Mouse (Mus musculus): ENCODE measurements around the gene Rad51ap1. TPM values are rescaled to one million over a fixed set of nuclear protein-coding genes. Genes with fewer than 3 reads are reported as not detected.

Rad51ap1 gene
- 11.5 and 12.8 TPM in 2 replicates for polyA plus RNA-seq (2015; fragmentation: Nextera tagmentation; extraction: Ambion mirVana)

DNA sequence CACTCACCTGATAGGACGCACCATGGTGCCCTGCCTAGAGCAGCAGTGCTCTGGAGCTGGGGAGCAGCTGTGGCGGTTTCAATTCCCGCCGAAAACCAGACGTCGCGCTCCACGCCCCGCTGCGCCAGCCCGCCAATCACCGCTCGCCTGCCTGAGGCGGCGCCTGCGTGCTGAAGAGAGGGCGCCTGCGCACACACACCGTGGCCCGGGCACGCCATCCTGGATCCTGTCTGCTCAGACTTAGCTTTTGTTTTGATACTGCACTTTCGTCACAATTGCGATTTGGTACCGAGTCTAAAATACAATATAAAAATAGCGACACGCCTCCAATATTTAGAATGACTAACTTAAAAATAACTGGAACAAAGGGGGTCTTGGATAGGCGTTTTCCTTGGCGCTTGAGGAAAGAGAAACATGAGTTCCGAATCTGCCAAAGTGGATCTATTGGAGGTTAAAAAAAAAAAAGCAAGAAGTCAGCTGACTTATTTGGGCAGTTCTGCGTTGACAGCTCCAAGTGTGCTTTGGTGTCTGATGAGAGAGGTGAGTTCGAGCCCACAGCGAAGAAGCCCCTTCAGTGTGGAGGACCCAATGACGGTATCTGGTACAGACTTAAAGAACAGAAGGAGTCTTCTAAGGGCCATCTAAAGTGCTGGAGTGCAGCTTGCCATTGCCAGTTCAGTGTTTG lies at the start of gene Rad51ap1, which contains the start of gene D6Wsu163e:
Gene Rad51ap1, minus strand, starts transcription at position 101 of the 685 bp plus-strand sequence.
Gene D6Wsu163e, plus strand, starts transcription at position 476 of the 685 bp plus-strand sequence.
- H3K4me1 ChIP-seq (replicated peaks; ENCODE audit: control insufficient read depth, insufficient read depth, low read length): 0 out of 2 replicates have a peak, but pooled peaks cover 4% of the 10 kb centered on the region
- no peak within 1 kb of the TSS; the same call in 1 of the 2 replicates for H3K27ac ChIP-seq (ENCODE audit: low read depth, low read length)
- H3K4me3 ChIP-seq (ENCODE audit: low read depth, low read length): peak within 1 kb of the TSS; percentile 58
- peak within 1 kb of the TSS; percentile 47 for H3K9ac ChIP-seq (ENCODE audit: low read depth, low read length)
- TF ChIP-seq CTCF (IDR thresholded peaks at IDR 0.05; ENCODE audit: low read depth): peak; percentile 0; the same call in 1 of the 2 replicates
- ATAC-seq: peak; percentile 100
- peak within 1 kb of the TSS; percentile 87 for H3K4me2 ChIP-seq (replicated peaks; ENCODE audit: low read depth)
- no peaks in the 10 kb centered on the region for H3K27me3 ChIP-seq (replicated peaks; ENCODE audit: control insufficient read depth, insufficient read depth, low read length)
- WGBS: under 1% methylated on average over 33 of the region's 33 CpGs
- H3K36me3 ChIP-seq (ENCODE audit: control insufficient read depth, insufficient read depth): 0 out of 2 replicates have a peak, but pooled peaks cover 6% of the 10 kb centered on the region
- no peaks in the 10 kb centered on the region for H3K9me3 ChIP-seq (ENCODE audit: control insufficient read depth)

DNA sequence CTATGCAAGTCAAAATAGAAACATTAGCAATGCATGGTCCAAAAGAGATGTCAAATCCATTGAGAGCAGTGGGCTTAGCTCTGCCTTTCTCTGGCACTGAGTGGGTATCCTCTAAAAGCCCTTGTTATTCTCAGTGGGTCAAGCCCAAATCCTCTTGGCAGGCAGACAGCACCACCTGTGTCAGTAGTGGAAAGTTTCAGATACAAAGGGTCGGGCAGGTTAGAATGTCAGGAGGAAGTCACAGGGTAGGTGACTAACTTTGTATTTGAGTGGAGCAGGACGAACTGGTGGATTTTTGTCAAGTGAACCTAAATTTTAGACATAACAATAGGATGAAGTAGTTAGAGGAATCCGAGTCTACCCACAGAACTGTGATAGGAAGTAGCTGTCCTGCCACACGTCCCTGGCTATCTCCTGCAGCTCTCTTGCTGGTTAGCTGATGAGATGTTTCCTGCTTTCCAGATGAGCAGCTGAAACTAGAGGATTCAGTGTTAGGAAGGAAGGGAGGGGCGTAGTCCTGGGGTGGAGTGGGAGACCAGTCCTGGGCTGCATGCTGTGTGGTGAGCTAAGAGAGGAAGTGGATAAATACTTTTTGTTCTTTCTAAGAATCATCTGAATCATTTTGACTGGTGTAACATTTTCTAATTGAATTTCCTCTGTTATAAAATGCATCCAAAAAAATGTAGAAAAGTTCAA lies 42.3 kb upstream of the Rad51ap1 start:
- H3K4me3 ChIP-seq (ENCODE audit: low read depth, low read length): no peak overlapping the region
- no peak for ATAC-seq
- 39% methylated on average over 5 of the region's 5 CpGs for WGBS
- TF ChIP-seq CTCF (IDR thresholded peaks at IDR 0.05; ENCODE audit: low read depth): no peak
- no peaks in the 10 kb centered on the region for H3K27me3 ChIP-seq (replicated peaks; ENCODE audit: control insufficient read depth, insufficient read depth, low read length)
- no peaks in the 10 kb centered on the region for H3K36me3 ChIP-seq (ENCODE audit: control insufficient read depth, insufficient read depth)
- no peak overlapping the region for H3K9ac ChIP-seq (ENCODE audit: low read depth, low read length)
- H3K9me3 ChIP-seq (ENCODE audit: control insufficient read depth): no peaks in the 10 kb centered on the region
- H3K4me1 ChIP-seq (replicated peaks; ENCODE audit: control insufficient read depth, insufficient read depth, low read length): no peaks in the 10 kb centered on the region
- H3K4me2 ChIP-seq (replicated peaks; ENCODE audit: low read depth): no peak overlapping the region
- no peak overlapping the region for H3K27ac ChIP-seq (ENCODE audit: low read depth, low read length)

DNA sequence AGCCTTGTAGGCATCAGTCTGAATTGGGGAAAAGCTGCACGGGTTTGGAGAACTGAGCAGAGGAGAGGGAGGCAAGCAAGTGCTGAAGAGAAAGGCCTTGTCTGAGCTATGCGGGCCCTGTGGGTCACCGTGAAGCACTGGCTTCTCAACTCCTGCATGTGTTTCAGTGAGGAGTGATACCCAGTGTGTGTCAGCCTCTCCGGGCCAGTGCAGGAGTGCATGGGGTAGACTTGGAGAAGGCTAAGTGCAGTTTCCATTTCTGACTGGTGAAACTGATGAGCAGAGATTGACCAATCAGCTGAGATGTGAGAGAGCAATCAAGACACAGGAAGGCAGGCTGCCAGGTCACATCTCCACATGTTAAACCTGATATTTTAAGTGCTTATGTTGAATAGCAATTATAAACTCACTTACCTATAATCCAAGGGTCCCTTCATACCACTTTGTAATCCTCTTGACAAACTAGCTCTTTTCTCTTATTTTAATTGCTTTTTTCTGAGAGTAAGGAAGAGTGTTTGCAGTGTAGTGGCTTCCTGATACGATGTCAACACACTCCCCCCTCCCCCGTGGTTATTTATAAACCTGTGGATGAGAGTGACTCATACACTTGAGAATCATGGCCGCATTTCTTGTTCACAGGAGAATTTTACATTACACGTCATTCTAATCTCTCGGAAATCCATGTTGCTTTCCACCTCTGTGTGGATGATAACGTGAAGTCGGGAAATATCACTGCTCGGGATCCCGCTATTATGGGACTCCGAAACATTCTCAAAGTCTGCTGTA lies 27.0 kb upstream of the Rad51ap1 start:
- Histone ChIP-seq H3K27me3 (replicated peaks; ENCODE audit: control insufficient read depth, insufficient read depth, low read length) (no peaks in the 10 kb centered on the region), H3K9me3 (ENCODE audit: control insufficient read depth) (no peaks in the 10 kb centered on the region), H3K36me3 (ENCODE audit: control insufficient read depth, insufficient read depth) (peaks cover 44% of the 10 kb centered on the region), H3K4me1 (replicated peaks; ENCODE audit: control insufficient read depth, insufficient read depth, low read length) (no peaks in the 10 kb centered on the region), H3K9ac (ENCODE audit: low read depth, low read length) (no peak overlapping the region), H3K27ac (ENCODE audit: low read depth, low read length) (no peak overlapping the region), H3K4me3 (ENCODE audit: low read depth, low read length) (no peak overlapping the region), H3K4me2 (replicated peaks; ENCODE audit: low read depth) (no peak overlapping the region)
- 81% methylated on average over 14 of the region's 14 CpGs for WGBS
- ATAC-seq: no peak
- TF ChIP-seq CTCF (IDR thresholded peaks at IDR 0.05; ENCODE audit: low read depth): no peak

DNA sequence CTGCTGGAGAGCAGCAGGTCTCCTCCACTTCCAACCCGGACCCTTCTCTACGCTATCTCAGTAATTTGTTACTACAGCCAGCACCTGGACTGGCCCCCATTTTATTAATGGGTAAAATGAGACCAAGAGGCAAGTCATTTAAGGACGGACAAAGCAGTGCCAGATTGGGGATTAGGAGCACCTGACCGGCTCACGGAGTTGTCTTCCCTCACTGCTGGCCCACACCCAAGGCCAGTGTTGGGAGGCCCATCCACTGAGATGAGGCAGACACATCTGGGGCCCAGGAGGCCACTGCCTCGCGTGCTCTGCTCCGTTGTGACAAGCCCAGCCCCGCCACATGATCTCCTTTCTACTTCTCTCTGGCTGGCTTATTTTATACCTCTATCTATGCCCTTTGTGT lies 24.0 kb upstream of the Rad51ap1 start:
- WGBS: 86% methylated on average over 9 of the region's 9 CpGs
- no peak for TF ChIP-seq CTCF (IDR thresholded peaks at IDR 0.05; ENCODE audit: low read depth)
- H3K9me3 ChIP-seq (ENCODE audit: control insufficient read depth): no peaks in the 10 kb centered on the region
- no peak for ATAC-seq
- no peak overlapping the region for H3K4me2 ChIP-seq (replicated peaks; ENCODE audit: low read depth)
- H3K36me3 ChIP-seq (ENCODE audit: control insufficient read depth, insufficient read depth): peaks cover 44% of the 10 kb centered on the region
- no peak overlapping the region for H3K4me3 ChIP-seq (ENCODE audit: low read depth, low read length)
- H3K27me3 ChIP-seq (replicated peaks; ENCODE audit: control insufficient read depth, insufficient read depth, low read length): no peaks in the 10 kb centered on the region
- no peak overlapping the region for H3K9ac ChIP-seq (ENCODE audit: low read depth, low read length)
- no peak overlapping the region for H3K27ac ChIP-seq (ENCODE audit: low read depth, low read length)
- no peaks in the 10 kb centered on the region for H3K4me1 ChIP-seq (replicated peaks; ENCODE audit: control insufficient read depth, insufficient read depth, low read length)

DNA sequence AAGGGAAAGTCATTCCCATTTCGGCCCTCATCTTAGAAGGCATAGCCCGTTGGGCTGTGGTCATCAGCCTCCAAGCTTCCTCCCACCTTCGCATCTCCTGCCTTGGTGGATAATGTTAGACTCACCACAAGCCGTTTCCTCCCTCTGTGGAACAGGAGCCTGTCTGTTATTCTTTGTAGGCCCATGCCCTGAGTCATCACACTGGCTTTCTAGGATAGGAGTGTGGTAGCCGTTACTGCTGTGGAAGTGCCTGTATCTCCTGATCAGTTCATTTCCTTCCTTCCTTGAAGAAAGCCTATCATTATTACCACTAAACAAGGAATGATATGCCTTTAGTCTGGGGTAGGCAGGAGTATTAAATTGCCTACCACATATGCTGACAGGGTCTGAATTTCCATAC lies 23.3 kb upstream of the Rad51ap1 start:
- H3K36me3 ChIP-seq (ENCODE audit: control insufficient read depth, insufficient read depth): peaks cover 38% of the 10 kb centered on the region
- WGBS: 84% methylated on average over 5 of the region's 5 CpGs
- no peak for TF ChIP-seq CTCF (IDR thresholded peaks at IDR 0.05; ENCODE audit: low read depth)
- no peaks in the 10 kb centered on the region for H3K4me1 ChIP-seq (replicated peaks; ENCODE audit: control insufficient read depth, insufficient read depth, low read length)
- no peak overlapping the region for H3K27ac ChIP-seq (ENCODE audit: low read depth, low read length)
- no peak for ATAC-seq
- H3K4me2 ChIP-seq (replicated peaks; ENCODE audit: low read depth): no peak overlapping the region
- H3K27me3 ChIP-seq (replicated peaks; ENCODE audit: control insufficient read depth, insufficient read depth, low read length): no peaks in the 10 kb centered on the region
- H3K4me3 ChIP-seq (ENCODE audit: low read depth, low read length): no peak overlapping the region
- no peaks in the 10 kb centered on the region for H3K9me3 ChIP-seq (ENCODE audit: control insufficient read depth)
- no peak overlapping the region for H3K9ac ChIP-seq (ENCODE audit: low read depth, low read length)
